Mouse (Mus musculus) yolk sac, embryonic 10.5 days (tissue): Measurements from ENCODE around the gene Tle6.

Experiments
- DNase-seq: peaks from one replicate; pipeline ENCODE4 v3.0.0-alpha.2; 2017; ENCODE audit warnings: low spot score

The Tle6 gene

GRCm38 (mm10) chr10:81591846-81592245 lies 9.0 kb downstream of the Tle6 start:
- no peak for DNase-seq

GRCm38 (mm10) chr10:81588739-81589138 lies 12.1 kb downstream of the Tle6 start:
- DNase-seq, result no peak

GRCm38 (mm10) chr10:81583347-81583746 lies 17.5 kb downstream of the Tle6 start:
- no peak for DNase-seq

GRCm38 (mm10) chr10:81580441-81581070 lies 20.3 kb downstream of the Tle6 start:
- DNase-seq, result no peak

DNA sequence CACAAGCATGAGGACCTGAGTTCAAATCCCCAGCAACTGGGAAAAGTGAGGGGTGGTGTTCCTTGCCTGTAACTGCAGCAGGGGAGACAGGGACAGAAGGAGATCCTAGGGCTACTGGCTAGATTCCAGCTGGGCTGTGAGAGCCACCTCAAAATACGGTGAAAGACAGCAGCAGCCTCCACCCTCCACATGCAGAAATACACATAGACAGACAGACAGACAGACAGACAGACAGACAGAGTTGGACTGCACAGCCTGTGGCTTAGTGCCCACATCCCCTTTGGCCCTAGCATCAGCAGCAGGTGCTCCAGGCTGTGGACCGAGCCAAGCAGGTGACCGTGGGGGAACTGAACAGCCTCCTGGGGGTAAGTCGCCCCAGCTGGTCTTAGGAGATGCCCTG lies 20.9 kb downstream of the Tle6 start:
- no peak for DNase-seq

DNA sequence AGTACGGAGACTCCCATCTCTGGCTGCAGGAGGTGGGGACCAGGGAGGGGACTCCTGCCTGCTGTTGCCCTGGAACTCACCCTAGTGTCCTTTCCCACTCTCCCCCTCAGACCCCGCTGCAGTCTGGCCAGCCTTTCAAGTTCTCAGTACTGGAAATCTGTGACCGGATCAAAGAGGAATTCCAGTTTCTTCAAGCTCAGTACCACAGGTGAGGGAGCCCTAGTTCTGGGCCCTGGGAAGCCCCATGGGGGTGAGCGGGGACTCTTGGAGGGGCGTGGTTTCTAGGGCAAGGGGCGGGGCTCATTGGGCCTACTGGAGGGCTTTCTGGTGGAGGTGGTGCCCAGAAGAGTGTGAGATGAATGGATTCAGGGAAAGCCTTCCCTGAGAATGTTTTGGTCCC lies 25.2 kb downstream of the Tle6 start:
- no peak for DNase-seq

DNA sequence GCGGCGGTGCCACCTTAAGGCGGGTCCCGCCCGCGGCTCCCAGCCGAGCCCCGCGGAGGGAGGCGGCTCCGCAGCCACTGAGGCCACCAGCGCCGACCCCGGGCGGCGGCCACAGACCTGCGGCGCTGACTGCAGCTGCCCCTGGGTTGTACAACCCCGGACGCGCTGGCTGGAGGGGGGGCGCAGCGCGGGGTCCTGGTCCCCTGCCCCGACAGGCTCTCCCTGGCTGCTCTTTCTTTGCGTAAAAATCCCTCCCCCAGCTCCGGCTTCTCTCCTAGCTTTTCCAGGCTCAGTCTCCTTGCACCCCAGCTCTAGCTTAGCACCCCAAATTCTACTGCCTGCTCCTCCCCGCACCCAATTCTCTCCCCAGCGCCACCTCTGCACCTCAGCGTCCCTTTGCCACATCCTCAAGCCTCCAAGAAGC lies 25.7 kb downstream of the Tle6 start:
- DNase-seq, result no peak

DNA sequence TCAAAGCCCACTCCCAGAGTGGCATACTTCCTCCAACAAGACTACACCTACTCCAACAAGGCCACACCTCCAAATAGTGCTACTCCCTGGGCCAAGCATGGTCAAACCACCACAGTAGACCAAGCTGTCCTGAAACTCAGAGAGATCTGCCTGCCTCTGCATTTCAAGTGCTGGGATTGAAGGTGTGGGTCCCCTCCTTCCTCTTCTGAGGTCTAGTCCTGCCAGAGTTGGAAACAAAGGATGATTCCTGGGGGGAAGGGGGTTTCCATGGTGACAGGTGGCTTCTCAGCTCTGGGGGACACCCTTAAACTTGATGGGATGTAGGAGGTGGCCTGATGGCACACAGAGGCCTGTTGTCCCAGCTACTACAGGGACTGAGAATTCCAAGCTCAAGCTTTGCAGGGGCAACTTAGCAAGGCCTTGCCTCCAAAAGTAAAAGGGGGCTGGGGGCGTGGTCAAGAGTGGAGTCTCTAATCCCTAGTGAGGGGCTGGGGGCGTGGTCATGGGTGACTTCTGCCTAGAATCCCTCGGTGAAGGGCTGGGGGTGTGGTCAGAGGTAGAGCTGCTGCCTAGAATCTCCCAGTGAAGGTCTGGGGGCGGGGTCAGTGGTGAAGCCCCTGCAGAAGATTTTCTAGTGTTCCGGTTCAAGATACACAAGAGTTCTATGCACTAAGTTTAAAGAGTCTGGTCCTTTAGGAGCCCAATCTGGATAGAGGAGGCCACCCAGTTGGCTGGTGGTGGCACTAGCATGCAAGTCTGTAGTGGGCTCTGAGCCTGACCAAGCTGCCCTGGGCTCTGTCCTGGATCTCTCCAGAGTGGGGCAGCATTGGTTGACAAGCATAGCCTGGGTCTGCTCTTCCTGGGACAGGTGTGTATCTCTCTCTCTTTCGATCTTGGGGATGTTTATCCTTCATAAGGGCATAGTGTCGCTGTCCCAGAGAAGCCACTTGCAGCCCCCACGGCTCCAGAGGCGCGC lies 26.5 kb downstream of the Tle6 start, which contains the start of gene Tle2:
Gene Tle2 (plus strand): TSS at position 481 of the 976 bp plus-strand sequence.
- DNase-seq, result no peak

GRCm38 (mm10) chr10:81572975-81573374 lies 27.9 kb downstream of the Tle6 start:
- DNase-seq, result no peak

DNA sequence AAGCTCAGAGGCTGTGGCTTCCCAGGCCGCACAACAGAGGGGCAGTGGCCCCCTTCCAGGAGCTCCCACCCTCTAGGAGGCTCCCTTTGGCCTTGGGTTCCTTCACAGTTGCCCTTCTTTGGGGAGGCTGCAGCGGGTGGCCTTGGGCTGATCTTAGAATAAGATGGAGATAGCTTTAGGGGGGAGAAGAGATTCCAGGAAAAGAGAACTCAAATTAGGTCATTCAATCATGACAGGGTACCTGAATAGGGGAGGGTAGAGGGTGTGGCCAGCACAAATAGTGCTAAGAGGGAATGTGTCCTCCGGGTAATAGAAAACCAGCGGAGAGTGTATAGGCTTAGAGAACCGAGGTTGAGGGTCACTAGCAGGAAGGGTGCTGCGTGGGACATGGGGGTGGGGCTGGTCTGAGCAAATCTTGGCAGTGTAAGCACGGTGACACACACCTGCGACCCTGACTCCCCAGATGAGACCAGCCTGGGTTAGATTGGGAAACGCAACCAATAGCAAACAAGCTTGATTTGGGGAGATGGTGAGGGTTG lies 28.7 kb downstream of the Tle6 start:
- peak; percentile 47 for DNase-seq

DNA sequence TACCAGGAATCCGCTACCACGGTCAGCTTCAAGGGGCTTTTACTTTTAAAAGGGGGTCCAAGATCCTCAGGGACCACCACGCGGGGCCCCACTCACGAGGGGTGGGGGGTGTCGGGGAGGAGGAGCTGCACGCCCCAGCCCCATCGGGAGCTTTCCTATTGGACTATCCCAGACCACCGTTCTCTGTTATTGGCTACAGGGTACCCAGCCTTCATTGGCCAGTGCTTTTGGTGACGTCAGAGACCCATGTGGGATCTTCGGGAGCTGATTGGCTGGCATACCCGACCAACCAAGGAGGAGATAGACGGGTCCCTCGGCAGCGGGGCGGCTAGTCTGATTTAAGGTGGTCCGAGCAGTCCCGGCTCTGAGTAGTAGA lies 29.4 kb downstream of the Tle6 start:
- DNase-seq, result peak; percentile 98

GRCm38 (mm10) chr10:81570831-81571500 lies 29.9 kb downstream of the Tle6 start:
- DNase-seq, result peak; percentile 94

DNA sequence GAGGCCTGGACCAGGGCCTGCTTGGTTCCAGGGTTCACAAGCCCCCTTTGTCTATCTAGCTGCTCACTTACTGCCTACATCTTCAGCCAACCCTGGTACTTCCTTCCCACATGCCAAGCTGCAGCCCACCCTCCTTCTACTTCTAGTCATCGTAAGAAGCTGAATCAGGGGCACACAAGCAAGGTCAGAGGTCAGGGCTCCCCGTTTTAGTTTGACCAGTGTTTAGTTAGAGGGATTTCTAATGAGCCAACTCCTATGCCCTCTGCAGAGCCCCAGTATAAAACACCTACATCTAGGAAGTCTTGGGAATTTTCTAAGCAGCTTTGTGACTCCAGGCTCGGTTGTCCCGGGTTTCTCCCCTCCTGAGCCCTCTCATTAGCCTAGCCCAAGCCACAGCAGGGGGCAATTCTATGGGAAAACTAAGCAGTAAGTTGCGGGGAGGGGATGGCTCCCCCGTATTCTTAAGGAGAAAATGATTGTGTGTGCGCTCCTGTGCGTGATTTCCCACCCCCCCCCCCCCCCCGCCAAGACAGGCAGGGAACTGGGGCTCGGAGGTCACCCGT lies 30.6 kb downstream of the Tle6 start:
- no peak for DNase-seq

DNA sequence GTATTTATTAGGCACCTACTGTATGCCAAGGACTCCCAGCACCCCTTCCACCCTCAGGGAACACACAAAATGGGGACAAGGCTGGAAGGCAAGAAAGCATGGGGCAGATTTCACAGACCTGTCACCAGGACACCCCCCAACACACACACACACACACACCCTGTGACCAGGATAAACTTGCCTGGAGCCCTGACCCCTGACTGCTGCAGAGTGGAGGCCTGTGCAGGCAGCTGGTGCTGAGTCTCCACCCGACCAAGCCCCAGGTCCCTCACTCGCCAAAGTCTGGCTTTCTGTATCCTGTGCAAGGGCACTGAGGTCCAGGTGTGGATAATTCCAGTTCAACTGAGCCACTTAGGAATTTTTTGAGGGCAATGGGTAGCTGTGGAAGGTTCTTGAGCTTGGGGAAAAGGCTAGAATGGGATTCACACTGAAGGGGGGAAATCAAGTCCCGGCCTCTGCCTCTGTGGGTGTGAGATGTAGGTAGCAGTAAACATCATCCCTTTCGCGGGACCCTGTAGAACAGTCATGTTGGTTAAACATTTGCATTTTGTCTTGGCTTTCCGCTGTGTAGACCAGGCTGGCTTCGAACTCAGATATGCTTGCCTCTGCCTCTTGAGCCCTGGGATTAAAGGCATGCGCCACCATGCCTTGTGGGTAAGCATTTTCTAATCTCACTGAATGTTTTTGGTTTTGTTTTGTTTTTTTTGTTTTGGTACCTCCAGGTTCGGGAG lies 31.2 kb downstream of the Tle6 start:
- DNase-seq, result no peak

DNA sequence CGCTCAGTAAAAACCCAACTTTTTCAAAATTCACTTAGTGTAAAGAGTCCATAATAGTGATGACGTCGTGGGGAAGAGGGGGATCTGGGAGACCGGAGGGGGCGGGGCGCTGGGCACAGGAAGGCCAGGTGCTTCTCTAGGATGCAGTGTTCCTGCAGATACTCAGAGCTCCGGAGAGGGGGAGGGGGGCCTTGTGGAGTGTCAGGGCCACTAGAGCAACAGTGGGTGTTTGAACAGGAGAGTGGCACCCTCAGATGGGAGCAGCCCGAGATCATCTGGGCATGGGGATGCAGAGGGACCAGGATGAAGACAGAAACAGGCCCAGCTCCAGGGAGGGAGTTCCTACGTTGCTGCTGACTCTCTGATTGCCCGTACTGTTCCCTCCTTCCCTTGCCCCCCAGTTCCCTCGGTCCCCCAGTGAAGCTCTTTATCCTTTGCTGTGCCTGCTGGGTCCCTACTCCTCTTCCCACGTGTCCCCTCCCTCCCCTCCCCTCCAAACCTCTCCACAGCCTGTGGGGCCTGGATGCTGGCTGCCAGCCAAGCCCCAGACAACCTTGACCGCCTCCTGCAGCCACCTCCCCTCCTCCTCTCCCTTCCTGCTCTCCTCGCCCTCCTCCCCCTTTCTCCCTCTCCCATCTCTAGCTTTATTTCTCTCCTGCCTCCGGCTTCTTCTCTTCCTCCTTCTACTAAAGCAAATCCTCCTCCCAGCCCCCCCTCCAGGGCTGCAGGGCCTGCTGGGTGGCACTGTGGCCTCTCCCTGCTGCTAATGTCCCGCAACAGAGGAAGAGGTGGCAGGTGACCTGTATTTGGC lies 32.3 kb downstream of the Tle6 start:
- no peak for DNase-seq

DNA sequence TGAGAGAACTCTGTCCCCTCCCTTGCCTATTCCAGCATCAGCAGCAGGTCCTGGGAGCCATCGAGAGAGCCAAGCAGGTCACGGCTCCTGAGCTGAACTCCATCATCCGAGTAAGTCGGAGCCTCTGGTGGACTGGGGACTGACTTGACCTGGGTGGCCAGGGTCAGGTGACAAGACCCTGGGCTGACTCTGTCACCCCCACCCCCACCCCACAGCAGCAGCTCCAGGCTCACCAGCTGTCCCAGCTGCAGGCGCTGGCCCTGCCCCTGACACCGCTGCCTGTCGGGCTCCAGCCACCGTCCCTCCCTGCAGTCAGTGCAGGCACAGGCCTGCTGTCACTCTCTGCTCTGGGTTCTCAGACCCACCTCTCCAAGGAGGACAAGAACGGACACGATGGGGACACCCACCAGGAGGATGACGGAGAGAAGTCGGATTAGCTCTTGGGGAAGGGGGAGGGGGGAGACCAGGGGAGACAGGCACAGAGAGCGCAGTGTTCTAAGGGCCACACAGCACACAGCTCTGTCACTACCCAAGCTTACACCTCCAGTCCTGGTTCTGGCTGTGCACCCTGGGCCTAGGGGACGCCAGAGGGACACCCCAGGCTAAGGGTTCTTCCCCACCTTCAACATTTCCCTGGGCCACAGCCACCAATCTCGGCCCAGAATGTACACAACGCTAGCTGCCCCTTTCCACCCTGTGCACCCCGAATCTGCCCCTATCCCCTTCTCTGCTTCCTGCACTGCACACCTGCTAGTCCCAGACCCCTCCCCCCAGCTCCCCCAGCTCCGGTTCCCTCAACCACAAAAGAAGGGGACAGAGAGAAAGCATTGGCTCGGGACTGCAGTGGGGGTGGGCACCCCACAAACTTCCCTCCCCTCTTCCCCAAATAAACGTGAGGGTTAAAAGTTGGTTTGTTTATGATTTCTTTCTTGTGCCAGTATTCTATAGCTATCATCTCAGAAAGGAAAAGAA lies 35.3 kb downstream of the Tle6 start:
- DNase-seq, result no peak

DNA sequence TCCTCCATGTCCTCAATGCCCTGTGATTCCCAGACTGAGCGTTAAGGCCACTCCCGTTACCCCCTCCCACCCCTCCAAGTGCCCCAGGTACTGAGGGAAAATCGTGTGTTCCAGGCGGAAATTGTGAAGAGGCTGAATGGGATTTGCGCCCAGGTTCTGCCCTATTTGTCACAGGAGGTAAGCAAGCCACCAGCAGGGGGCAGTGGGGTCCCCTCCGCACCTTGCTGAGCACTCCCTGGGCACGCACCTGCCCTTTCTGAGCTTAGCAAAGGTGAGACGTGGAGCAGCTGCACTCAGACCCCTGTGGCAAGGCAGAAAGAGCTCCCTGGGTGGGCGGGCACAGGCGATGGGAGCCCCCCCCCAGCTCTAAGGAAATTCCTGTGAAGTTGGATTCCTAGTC lies 36.1 kb downstream of the Tle6 start:
- no peak for DNase-seq

DNA sequence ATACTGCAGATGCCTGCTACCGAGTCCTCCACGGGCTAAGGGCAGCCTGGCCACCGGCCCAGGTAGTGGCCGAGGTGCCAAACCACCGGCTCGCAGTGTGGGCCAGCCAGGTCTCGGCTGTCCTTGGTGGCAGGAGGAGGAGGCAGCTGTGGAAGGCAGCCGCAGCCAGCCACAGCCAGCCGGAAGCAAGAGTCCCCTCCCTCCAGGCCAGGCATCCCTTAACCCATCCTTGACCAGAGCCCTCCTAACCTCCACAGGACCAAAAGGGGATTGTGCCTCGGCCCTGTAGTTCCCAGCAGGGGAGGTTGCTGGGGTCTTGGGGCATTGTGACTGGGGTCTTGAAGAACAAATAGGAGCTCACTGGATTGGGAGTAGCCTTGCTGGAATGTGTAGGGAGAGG lies 36.7 kb downstream of the Tle6 start:
- DNase-seq, result peak; percentile 60

DNA sequence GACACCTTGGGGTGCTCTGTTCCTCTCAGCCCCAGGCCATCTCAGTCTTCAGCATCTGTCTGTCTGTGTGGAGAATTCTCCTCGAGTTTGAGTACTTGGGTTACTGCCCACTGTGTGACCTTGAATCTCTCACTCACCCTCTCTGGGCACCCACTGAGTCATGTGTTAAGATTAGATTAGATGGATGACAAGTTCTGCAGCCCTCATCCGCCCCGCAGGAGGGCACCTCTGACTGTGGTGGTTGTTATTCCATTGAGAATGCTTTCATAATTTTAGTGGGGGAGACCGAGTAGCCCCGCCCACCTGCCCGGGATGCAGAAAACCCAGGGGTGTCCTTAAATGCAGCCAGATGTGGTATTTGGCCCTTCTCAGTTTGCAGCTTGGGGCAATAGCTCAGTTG lies 37.4 kb downstream of the Tle6 start:
- no peak for DNase-seq
